Mouse (Mus musculus) embryonic fibroblast, embryonic 13.5 days (primary cell): ENCODE data around the gene Map4k5.

Experiments
- CTCF ChIP-seq: IDR thresholded peaks from 2 replicates; pipeline ENCODE4 v1.5.1; 2011; ENCODE audit warnings: mild to moderate bottlenecking, control low read depth, low read length, moderate library complexity, borderline replicate concordance; ENCODE audit not compliant: insufficient read depth
- POLR2A ChIP-seq: IDR thresholded peaks from 2 replicates; pipeline ENCODE4 v1.6.1; 2011; ENCODE audit warnings: low read depth, mild to moderate bottlenecking, control low read depth, low read length, moderate library complexity

- TF ChIP-seq CTCF (no peak), POLR2A (no peak)
These were observed 19.7 kb upstream of the Map4k5 start for GRCm38 (mm10) chr12:69912737-69913136.
